Mouse (Mus musculus) testis, adult 2 months (tissue): ENCODE measurements around the gene Lin28a. TPM values are rescaled to one million over a fixed set of nuclear protein-coding genes. Genes with fewer than 3 reads are reported as not detected.
A peak's percentile ranks its signal among the peaks of the same experiment; 100 is the strongest.

Source experiments
- H3K27ac ChIP-seq: fragments of 200-500 bp; 2 replicates; pipeline ENCODE4 v1.5.1; 2012; ENCODE audit warnings: low read depth, low read length; ENCODE audit not compliant: control insufficient read depth, insufficient read depth
- H3K27me3 ChIP-seq: fragments of 200-500 bp; 2 replicates; pipeline ENCODE4 v1.6.1; 2012; ENCODE audit warnings: mild to moderate bottlenecking, low read length, moderate library complexity; ENCODE audit not compliant: control insufficient read depth, insufficient read depth
- H3K36me3 ChIP-seq: fragments of 200-500 bp; 2 replicates; pipeline ENCODE4 v1.6.1; 2012; ENCODE audit warnings: mild to moderate bottlenecking, low read length; ENCODE audit not compliant: control insufficient read depth, insufficient read depth
- H3K4me1 ChIP-seq: fragments of 200-500 bp; 2 replicates; pipeline ENCODE4 v1.6.1; 2012; ENCODE audit warnings: low read length; ENCODE audit not compliant: control insufficient read depth, insufficient read depth
- H3K4me3 ChIP-seq: fragments of 200-500 bp; 2 replicates; pipeline ENCODE4 v1.5.1; 2012; ENCODE audit warnings: low read depth, mild to moderate bottlenecking, low read length, moderate library complexity, mixed read lengths; ENCODE audit not compliant: control insufficient read depth
- CTCF ChIP-seq: fragments of 200-500 bp; IDR thresholded peaks from 2 replicates; pipeline ENCODE4 v1.5.1; 2012; ENCODE audit warnings: low read depth, mild to moderate bottlenecking, inconsistent platforms, low read length, moderate library complexity; ENCODE audit not compliant: control insufficient read depth, insufficient read depth, insufficient replicate concordance
- POLR2A ChIP-seq: fragments of 200-500 bp; IDR thresholded peaks from 2 replicates; pipeline ENCODE4 v1.6.1; 2012; ENCODE audit warnings: low read depth, mild to moderate bottlenecking, inconsistent platforms, low read length, moderate library complexity; ENCODE audit not compliant: control insufficient read depth
- polyA plus RNA-seq: library from polyadenylated mRNA; depleted of rRNA; stranded (reverse); fragments of >200 nt; gene quantifications from 2 replicates; pipeline ENCODE4 v1.2.3, GENCODE M21; 2012

Lin28a gene
- polyA plus RNA-seq, 1 experiment = 1.2 TPM

DNA sequence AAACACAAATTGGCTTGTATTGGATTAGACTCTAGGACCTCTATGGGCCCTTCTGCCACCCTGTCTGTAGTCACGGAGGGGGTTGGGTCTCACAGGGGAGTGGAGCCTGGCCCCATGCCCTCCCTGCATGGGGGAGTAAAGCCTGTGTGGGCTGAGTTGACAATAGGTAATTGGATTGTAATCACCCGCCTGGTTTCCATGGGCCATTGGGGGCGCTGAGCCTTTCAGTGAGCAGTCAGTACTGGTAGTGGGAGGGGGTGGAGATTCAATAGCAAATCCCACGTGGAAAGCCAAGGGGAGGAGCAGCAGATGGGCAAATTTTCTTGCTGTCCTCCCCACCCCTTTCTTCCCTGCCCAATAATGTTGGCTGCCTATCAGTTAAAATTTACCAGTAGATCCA lies 48.4 kb downstream of the Lin28a start:
- Histone ChIP-seq H3K36me3 (no peaks in the 10 kb centered on the region; the same call in 1 of the 2 replicates), H3K27me3 (no peaks in the 10 kb centered on the region), H3K4me3 (no peak overlapping the region), H3K4me1 (peaks cover 15% of the 10 kb centered on the region), H3K27ac (no peak overlapping the region)
- TF ChIP-seq POLR2A = no peak
- no peak for TF ChIP-seq CTCF

DNA sequence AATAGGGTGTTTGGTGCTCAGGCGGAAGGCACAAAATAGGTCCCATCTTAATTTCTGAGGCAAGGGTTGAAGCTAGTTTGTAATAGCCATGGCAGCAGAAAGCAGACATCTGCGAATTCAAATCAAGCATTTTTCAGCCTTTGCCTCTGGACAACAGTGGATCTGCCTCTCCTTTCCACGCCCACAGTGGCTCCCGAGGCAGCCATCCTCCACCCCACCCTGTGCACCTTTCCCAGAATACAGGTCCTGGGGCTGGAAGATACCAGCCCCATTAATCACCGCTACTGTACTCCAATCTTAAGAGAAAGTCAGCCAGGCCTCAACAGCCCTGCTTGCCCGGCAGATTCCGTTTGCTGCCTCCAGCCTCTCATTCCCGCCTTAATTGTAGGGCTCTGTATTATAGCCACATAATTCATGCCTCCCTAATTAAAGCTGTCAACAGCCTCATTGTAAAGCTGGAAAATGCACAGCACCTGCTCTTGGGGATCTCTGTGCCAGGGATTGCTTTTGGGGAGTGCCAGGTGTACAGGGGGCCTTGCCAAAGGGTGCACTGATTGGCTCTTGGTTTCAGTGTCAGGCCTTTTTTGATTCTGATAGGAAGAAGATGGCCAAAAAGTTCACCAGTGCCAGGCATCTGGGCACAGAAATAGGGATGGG lies 49.4 kb downstream of the Lin28a start:
- peak overlapping the region; percentile 69 for H3K27ac ChIP-seq
- H3K27me3 ChIP-seq = no peaks in the 10 kb centered on the region

DNA sequence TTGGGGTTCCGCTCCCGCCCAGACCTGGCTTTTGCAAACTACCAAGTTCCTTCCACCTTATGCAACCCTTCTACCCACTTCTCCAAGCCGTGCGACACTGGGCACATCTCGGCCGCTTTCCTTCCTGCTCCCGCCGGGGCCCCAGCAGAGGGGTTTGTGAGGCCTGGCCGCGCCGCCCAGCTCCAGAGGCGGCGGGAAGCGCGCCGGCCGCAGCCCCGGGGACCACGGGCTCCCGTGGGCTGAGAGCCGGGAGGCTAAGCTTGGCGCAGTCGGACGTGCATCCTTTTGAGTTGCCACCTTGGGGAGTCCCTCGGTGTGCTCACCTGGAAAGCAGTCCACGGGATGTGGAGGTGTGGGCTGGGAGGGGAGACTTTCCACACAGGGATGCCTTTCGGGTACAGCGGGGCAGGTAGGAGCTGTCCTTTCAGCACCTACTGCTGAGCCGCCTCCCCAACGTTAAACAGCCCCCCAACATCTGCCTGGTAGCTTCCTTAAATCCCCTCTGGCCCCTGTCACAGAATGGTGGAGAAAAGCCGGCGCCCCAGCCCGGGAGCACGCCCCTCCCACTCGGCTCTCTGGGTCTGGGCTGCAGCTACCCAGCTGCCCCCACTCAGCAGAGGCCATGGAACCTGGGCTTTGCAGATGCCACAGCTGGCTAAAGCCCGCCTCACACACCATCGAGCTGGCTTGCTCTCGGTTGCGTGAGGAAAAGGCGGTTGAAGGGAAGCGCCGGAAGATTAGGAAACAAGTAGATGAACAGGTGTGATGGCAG lies 50.3 kb downstream of the Lin28a start, which contains the start of gene Hmgn2:
Gene Hmgn2 (minus strand): TSS at position 501 of the 772 bp plus-strand sequence.
- Histone ChIP-seq H3K27me3 (no peaks in the 10 kb centered on the region), H3K27ac (peak within 1 kb of the TSS; percentile 92), H3K36me3 (no peaks in the 10 kb centered on the region; the same call in 1 of the 2 replicates), H3K4me3 (peak within 1 kb of the TSS; percentile 88), H3K4me1 (peaks cover 15% of the 10 kb centered on the region)
- TF ChIP-seq CTCF (no peak), POLR2A (no peak)

More for the DNA sequence above, 49.4 kb downstream of the Lin28a start:
- Histone ChIP-seq H3K4me3 (no peak overlapping the region), H3K36me3 (no peaks in the 10 kb centered on the region; the same call in 1 of the 2 replicates), H3K4me1 (peaks cover 15% of the 10 kb centered on the region)
- TF ChIP-seq CTCF (no peak), POLR2A (no peak)

DNA sequence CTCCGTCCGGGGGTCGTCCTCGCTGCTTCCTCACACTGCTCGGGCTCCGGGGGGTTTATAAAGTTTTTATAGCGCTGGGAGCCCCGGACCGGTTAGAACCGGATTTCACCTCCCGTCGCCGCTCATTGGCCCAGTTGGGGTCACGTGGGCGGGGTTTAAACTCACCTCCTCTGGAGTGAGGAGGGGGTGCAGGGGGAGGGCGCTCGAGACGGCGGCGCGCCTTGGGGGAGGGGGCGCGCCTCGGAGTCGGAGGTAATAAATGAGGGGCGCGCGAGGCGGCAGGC lies 50.8 kb downstream of the Lin28a start:
- Histone ChIP-seq H3K27ac (peak overlapping the region; percentile 92), H3K4me1 (peaks cover 15% of the 10 kb centered on the region), H3K27me3 (no peaks in the 10 kb centered on the region), H3K4me3 (peak overlapping the region; percentile 88), H3K36me3 (no peaks in the 10 kb centered on the region; the same call in 1 of the 2 replicates)
- 0 out of 2 replicates have a peak, but pooled peaks have one; percentile 8 for TF ChIP-seq POLR2A
- no peak for TF ChIP-seq CTCF

DNA sequence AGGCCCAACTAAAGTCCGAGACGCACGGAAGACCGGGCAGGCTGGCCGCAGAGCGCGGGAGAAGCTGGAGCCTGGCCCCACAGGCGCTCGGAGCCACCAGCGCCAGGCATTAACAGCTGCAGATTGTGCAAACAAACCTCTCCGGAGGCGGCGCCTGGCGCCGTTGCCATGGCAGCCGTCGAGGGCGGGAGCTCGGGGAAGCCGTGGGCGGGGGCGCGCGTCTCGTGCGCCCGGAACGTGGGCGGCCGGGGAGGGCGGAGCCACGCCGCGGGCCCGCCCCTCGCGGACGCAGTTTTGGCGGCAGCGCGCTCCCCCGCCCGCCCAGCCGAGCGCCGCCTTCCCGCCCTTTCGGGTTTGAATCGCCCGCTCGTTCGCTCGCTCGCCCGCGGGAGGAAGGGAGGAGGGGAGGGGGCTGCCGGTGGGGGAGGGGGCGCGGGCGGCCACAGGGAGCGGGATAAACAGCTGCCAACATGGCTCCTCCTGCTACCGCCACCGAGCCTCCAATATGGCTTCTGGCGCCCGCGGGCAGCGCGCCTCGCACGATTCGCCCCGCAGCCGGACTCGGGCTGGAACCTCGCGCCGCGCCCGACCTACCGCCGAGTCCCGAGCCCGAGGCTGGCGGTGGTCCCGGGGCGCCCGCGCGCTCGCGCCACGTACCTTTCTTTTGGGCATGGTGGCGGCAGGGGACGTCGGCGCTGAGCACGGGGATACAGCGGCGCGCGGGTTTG lies 51.3 kb downstream of the Lin28a start:
- Histone ChIP-seq H3K27me3 (no peaks in the 10 kb centered on the region), H3K36me3 (no peaks in the 10 kb centered on the region; the same call in 1 of the 2 replicates), H3K4me1 (peaks cover 15% of the 10 kb centered on the region), H3K27ac (peak overlapping the region; percentile 92), H3K4me3 (peak overlapping the region; percentile 88)
- peak; percentile 21 for TF ChIP-seq POLR2A
- TF ChIP-seq CTCF = no peak

DNA sequence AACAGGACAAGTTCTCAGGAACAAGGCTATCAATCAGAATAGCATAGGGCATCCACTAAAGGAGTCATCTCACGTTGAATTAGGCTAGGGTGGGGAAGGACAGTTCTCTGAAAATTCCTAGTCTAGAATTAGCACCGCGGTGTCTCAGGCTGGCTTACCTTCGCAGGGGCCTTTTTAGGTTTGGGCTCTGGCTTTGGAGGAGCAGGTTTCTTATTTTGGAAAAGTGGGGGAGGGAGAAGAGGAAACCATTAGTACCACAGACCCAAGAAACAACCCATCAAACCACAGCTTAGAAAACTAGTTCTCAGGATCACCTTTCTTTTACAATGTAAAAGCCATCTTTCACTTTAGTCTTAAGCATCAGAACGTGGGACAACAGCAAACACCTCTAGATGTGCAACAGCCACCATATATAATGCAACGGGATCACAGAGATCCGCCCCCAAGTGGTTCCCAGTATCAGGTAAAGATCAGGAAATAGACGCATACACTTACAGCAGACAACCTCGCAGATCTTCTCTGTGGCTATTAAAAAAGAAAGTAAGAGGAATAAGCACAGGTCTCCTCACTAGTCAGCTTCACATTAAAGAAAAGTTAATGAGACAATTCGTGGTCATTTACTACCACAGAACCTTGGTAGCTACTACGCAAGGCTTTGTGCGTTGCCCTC lies 52.2 kb downstream of the Lin28a start:
- Histone ChIP-seq H3K4me1 (peaks cover 15% of the 10 kb centered on the region), H3K27me3 (no peaks in the 10 kb centered on the region), H3K27ac (peak overlapping the region; percentile 86), H3K36me3 (no peaks in the 10 kb centered on the region; the same call in 1 of the 2 replicates), H3K4me3 (peak overlapping the region; percentile 88)
- TF ChIP-seq POLR2A (no peak), CTCF (no peak)

DNA sequence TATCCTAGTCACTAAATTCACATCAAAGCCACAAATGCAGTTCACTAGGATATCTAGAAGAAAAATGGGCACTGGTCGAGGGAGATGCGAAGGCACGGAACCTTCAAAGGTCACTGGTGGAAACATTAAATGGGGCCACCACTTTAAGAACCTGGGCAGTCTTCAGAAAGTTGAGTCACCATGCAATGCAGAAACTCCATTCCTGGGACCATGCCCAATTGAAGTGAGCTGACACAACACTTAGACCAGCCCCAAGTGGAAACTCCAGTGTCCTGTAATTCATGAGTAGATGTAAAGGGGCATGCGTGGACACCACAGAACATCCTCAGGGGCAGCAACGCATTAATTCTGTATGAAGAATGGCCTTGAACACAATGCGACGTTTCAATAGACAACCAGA lies 56.1 kb downstream of the Lin28a start:
- Histone ChIP-seq H3K4me1 (peaks cover 4% of the 10 kb centered on the region), H3K27ac (no peak overlapping the region), H3K27me3 (no peaks in the 10 kb centered on the region), H3K4me3 (no peak overlapping the region), H3K36me3 (no peaks in the 10 kb centered on the region; the same call in 1 of the 2 replicates)
- no peak for TF ChIP-seq POLR2A
- no peak for TF ChIP-seq CTCF
